Mouse (Mus musculus) forebrain, embryonic 12.5 days (tissue): ENCODE results near the gene Adam1a. TPM values are rescaled to one million over a fixed set of nuclear protein-coding genes. Genes with fewer than 3 reads are reported as not detected.

Source experiments
- ATAC-seq: fragments of 200-750 bp; cut with Nextera tagmentation; 2 replicates; pipeline ENCODE4 v1.8.0; 2017; ENCODE audit warnings: moderate TSS enrichment; ENCODE audit not compliant: low FRiP score
- H3K27ac ChIP-seq: fragments of 300-500 bp; sonication (generic); 2 replicates; pipeline ENCODE4 v1.5.1; 2016; ENCODE audit warnings: mild to moderate bottlenecking
- H3K27me3 ChIP-seq: fragments of 300-500 bp; sonication (generic); 2 replicates; pipeline ENCODE4 v1.6.1; 2016; ENCODE audit warnings: mild to moderate bottlenecking
- H3K36me3 ChIP-seq: fragments of 300-500 bp; sonication (generic); replicated peaks from 2 replicates; pipeline ENCODE4 v1.6.1; 2016; ENCODE audit warnings: mild to moderate bottlenecking
- H3K4me1 ChIP-seq: fragments of 300-500 bp; sonication (generic); 2 replicates; pipeline ENCODE4 v1.6.1; 2016
- H3K4me2 ChIP-seq: fragments of 300-500 bp; sonication (generic); 2 replicates; pipeline ENCODE4 v1.6.1; 2016; ENCODE audit warnings: mild to moderate bottlenecking, moderate library complexity
- H3K4me3 ChIP-seq: fragments of 300-500 bp; sonication (generic); replicated peaks from 2 replicates; pipeline ENCODE4 v1.5.1; 2016; ENCODE audit warnings: mild to moderate bottlenecking
- H3K9ac ChIP-seq: fragments of 300-500 bp; sonication (generic); 2 replicates; pipeline ENCODE4 v1.6.1; 2016; ENCODE audit warnings: mild to moderate bottlenecking
- H3K9me3 ChIP-seq: fragments of 300-500 bp; sonication (generic); 2 replicates; pipeline ENCODE4 v1.6.1; 2016
- WGBS: fragments of 180-500 bp; shearing (Covaris S2); methylation state at CpG from one replicate; pipeline ENCODE4 v1.1.7; 2016; 5-methylcytosine and 5-hydroxymethylcytosine counted together
- polyA plus RNA-seq: library from polyadenylated mRNA; unstranded; fragments of >200 nt; fragmentation: Nextera tagmentation; extraction: Ambion mirVana; gene quantifications from 2 replicates; pipeline ENCODE4 v1.2.1, GENCODE M21; 2016

Gene Adam1a
- 3.3 and 3.7 TPM in 2 replicates for polyA plus RNA-seq

- Histone ChIP-seq H3K27ac (peak within 1 kb of the TSS; percentile 96), H3K27me3 (no peaks in the 10 kb centered on the region), H3K4me2 (peak within 1 kb of the TSS; percentile 98), H3K36me3 (no peaks in the 10 kb centered on the region), H3K9ac (peak within 1 kb of the TSS; percentile 97), H3K4me1 (peaks cover 30% of the 10 kb centered on the region), H3K4me3 (peak within 1 kb of the TSS; percentile 100), H3K9me3 (no peaks in the 10 kb centered on the region)
- WGBS, result under 1% methylated on average over 42 of the region's 97 CpGs
- ATAC-seq, result peak; percentile 62
Measured at GRCm38 (mm10) chr5:121544910-121545792, at the start of gene Adam1a, which contains the start of gene Gm42878. Adam1a (minus strand) TSS chr5:121545482. Gm42878 (minus strand) TSS chr5:121545482.

- peaks cover 7% of the 10 kb centered on the region; the same call in 1 of the 2 replicates for H3K27me3 ChIP-seq
- no peak overlapping the region for H3K27ac ChIP-seq
- no peaks in the 10 kb centered on the region for H3K9me3 ChIP-seq
- H3K4me2 ChIP-seq, result no peak overlapping the region
- H3K9ac ChIP-seq, result no peak overlapping the region
- 87% methylated on average over 6 of the region's 6 CpGs for WGBS
- peaks cover 21% of the 10 kb centered on the region for H3K4me1 ChIP-seq
- no peaks in the 10 kb centered on the region for H3K36me3 ChIP-seq
- no peak for ATAC-seq
- H3K4me3 ChIP-seq, result no peak overlapping the region
Measured at GRCm38 (mm10) chr5:121594714-121595313, 49.5 kb upstream of the Adam1a start.

- WGBS, result 3% methylated on average over 47 of the region's 47 CpGs
- ATAC-seq, result peak; percentile 86
Measured at GRCm38 (mm10) chr5:121593451-121594401, 48.4 kb upstream of the Adam1a start, which contains the start of gene Aldh2. Aldh2 (minus strand) TSS chr5:121593824.

GRCm38 (mm10) chr5:121592816-121593407, 47.6 kb upstream of the Adam1a start:
- ATAC-seq, result peak; percentile 60; the same call in 1 of the 2 replicates
- Histone ChIP-seq H3K4me2 (peak overlapping the region; percentile 97), H3K27ac (0 out of 2 replicates have a peak overlapping the region, but pooled peaks have one; percentile 25), H3K4me1 (peaks cover 21% of the 10 kb centered on the region), H3K9me3 (no peaks in the 10 kb centered on the region), H3K36me3 (no peaks in the 10 kb centered on the region), H3K4me3 (peak overlapping the region; percentile 60), H3K9ac (peak overlapping the region; percentile 82), H3K27me3 (peaks cover 7% of the 10 kb centered on the region; the same call in 1 of the 2 replicates)
- WGBS, result 4% methylated on average over 33 of the region's 33 CpGs

More at GRCm38 (mm10) chr5:121593451-121594401, 48.4 kb upstream of the Adam1a start, which contains the start of gene Aldh2:
- Histone ChIP-seq H3K4me3 (peak within 1 kb of the TSS; percentile 60), H3K9me3 (no peaks in the 10 kb centered on the region), H3K27me3 (peaks cover 7% of the 10 kb centered on the region; the same call in 1 of the 2 replicates), H3K36me3 (no peaks in the 10 kb centered on the region), H3K4me1 (peaks cover 21% of the 10 kb centered on the region), H3K9ac (peak within 1 kb of the TSS; percentile 82), H3K4me2 (peak within 1 kb of the TSS; percentile 97), H3K27ac (peak within 1 kb of the TSS; percentile 68; the same call in 1 of the 2 replicates)

GRCm38 (mm10) chr5:121592064-121592815, 47.0 kb upstream of the Adam1a start:
- Histone ChIP-seq H3K9ac (no peak overlapping the region), H3K27ac (no peak overlapping the region), H3K36me3 (no peaks in the 10 kb centered on the region), H3K27me3 (peaks cover 7% of the 10 kb centered on the region; the same call in 1 of the 2 replicates), H3K4me3 (peak overlapping the region; percentile 60), H3K9me3 (no peaks in the 10 kb centered on the region), H3K4me1 (peaks cover 21% of the 10 kb centered on the region), H3K4me2 (peak overlapping the region; percentile 97)
- 63% methylated on average over 11 of the region's 11 CpGs for WGBS
- no peak for ATAC-seq

- H3K4me3 ChIP-seq, result no peak overlapping the region
- H3K27ac ChIP-seq, result no peak overlapping the region
- H3K9ac ChIP-seq, result no peak overlapping the region
- WGBS, result 82% methylated on average over 11 of the region's 11 CpGs
- H3K27me3 ChIP-seq, result peaks cover 7% of the 10 kb centered on the region; the same call in 1 of the 2 replicates
- H3K4me1 ChIP-seq, result peaks cover 21% of the 10 kb centered on the region
- no peaks in the 10 kb centered on the region for H3K9me3 ChIP-seq
- no peaks in the 10 kb centered on the region for H3K36me3 ChIP-seq
- H3K4me2 ChIP-seq, result no peak overlapping the region
- no peak for ATAC-seq
Measured at GRCm38 (mm10) chr5:121591417-121592063, 46.3 kb upstream of the Adam1a start.

- no peak overlapping the region for H3K4me2 ChIP-seq
- H3K27ac ChIP-seq, result no peak overlapping the region
- WGBS, result 87% methylated on average over 6 of the region's 6 CpGs
- no peaks in the 10 kb centered on the region; the same call in 1 of the 2 replicates for H3K27me3 ChIP-seq
- H3K9ac ChIP-seq, result no peak overlapping the region
- no peak for ATAC-seq
- peaks cover 21% of the 10 kb centered on the region for H3K4me1 ChIP-seq
- no peaks in the 10 kb centered on the region for H3K36me3 ChIP-seq
- no peak overlapping the region for H3K4me3 ChIP-seq
- no peaks in the 10 kb centered on the region for H3K9me3 ChIP-seq
Measured at GRCm38 (mm10) chr5:121589928-121590327, 44.6 kb upstream of the Adam1a start.

- Histone ChIP-seq H3K4me2 (no peak overlapping the region), H3K27ac (no peak overlapping the region), H3K4me1 (no peaks in the 10 kb centered on the region; the same call in 1 of the 2 replicates), H3K36me3 (no peaks in the 10 kb centered on the region), H3K4me3 (no peak overlapping the region), H3K27me3 (no peaks in the 10 kb centered on the region; the same call in 1 of the 2 replicates), H3K9ac (no peak overlapping the region), H3K9me3 (no peaks in the 10 kb centered on the region)
- ATAC-seq, result no peak
- 80% methylated on average over 6 of the region's 6 CpGs for WGBS
Measured at GRCm38 (mm10) chr5:121586400-121587039, 41.2 kb upstream of the Adam1a start.

GRCm38 (mm10) chr5:121585699-121586098, 40.4 kb upstream of the Adam1a start:
- H3K4me2 ChIP-seq, result no peak overlapping the region
- H3K9me3 ChIP-seq, result no peaks in the 10 kb centered on the region
- H3K9ac ChIP-seq, result no peak overlapping the region
- H3K4me3 ChIP-seq, result no peak overlapping the region
- ATAC-seq, result no peak
- H3K36me3 ChIP-seq, result no peaks in the 10 kb centered on the region
- H3K27me3 ChIP-seq, result no peaks in the 10 kb centered on the region
- H3K27ac ChIP-seq, result no peak overlapping the region
- no peaks in the 10 kb centered on the region; the same call in 1 of the 2 replicates for H3K4me1 ChIP-seq
- 83% methylated on average over 5 of the region's 5 CpGs for WGBS

- Histone ChIP-seq H3K27me3 (no peaks in the 10 kb centered on the region), H3K4me1 (no peaks in the 10 kb centered on the region; the same call in 1 of the 2 replicates), H3K27ac (no peak overlapping the region), H3K4me3 (no peak overlapping the region), H3K36me3 (no peaks in the 10 kb centered on the region), H3K9ac (no peak overlapping the region), H3K4me2 (no peak overlapping the region), H3K9me3 (no peaks in the 10 kb centered on the region)
- 95% methylated on average over 10 of the region's 10 CpGs for WGBS
- ATAC-seq, result no peak
Measured at GRCm38 (mm10) chr5:121585005-121585404, 39.7 kb upstream of the Adam1a start.
